Mouse (Mus musculus): ENCODE results near the gene Ccdc30. TPM values are rescaled to one million over a fixed set of nuclear protein-coding genes. Genes with fewer than 3 reads are reported as not detected.

Gene Ccdc30
- polyA plus RNA-seq, 1 experiment from 2014 or later = 26.6 TPM

GRCm38 (mm10) chr4:119398751-119399150, 16.6 kb downstream of the Ccdc30 start:
- no peak overlapping the region for H3K4me2 ChIP-seq (ENCODE audit: low read depth, low read length)
- no peaks in the 10 kb centered on the region for H3K27me3 ChIP-seq (ENCODE audit: control insufficient read depth, insufficient read depth, low read length)
- ATAC-seq (ENCODE audit: low read depth) = no peak
- no peaks in the 10 kb centered on the region for H3K9me3 ChIP-seq (ENCODE audit: control insufficient read depth, low read length)
- no peak overlapping the region for H3K9ac ChIP-seq (replicated peaks; ENCODE audit: low read depth, low read length)
- H3K4me1 ChIP-seq (ENCODE audit: control insufficient read depth, insufficient read depth, low read length) = no peaks in the 10 kb centered on the region
- H3K27ac ChIP-seq (ENCODE audit: low read depth, low read length) = no peak overlapping the region
- no peak overlapping the region for H3K4me3 ChIP-seq (ENCODE audit: low read depth, low read length)
- 83% methylated on average over 7 of the region's 7 CpGs for WGBS
- H3K36me3 ChIP-seq (ENCODE audit: control insufficient read depth, insufficient read depth, low read length) = peaks cover 13% of the 10 kb centered on the region

- Histone ChIP-seq H3K4me1 (ENCODE audit: control insufficient read depth, insufficient read depth, low read length) (no peaks in the 10 kb centered on the region), H3K27ac (ENCODE audit: low read depth, low read length) (no peak overlapping the region), H3K9me3 (ENCODE audit: control insufficient read depth, low read length) (no peaks in the 10 kb centered on the region), H3K36me3 (ENCODE audit: control insufficient read depth, insufficient read depth, low read length) (no peaks in the 10 kb centered on the region), H3K4me2 (ENCODE audit: low read depth, low read length) (no peak overlapping the region), H3K27me3 (ENCODE audit: control insufficient read depth, insufficient read depth, low read length) (no peaks in the 10 kb centered on the region), H3K9ac (replicated peaks; ENCODE audit: low read depth, low read length) (no peak overlapping the region), H3K4me3 (ENCODE audit: low read depth, low read length) (no peak overlapping the region)
- WGBS = 95% methylated on average over 1 of the region's 1 CpGs
- ATAC-seq (ENCODE audit: low read depth) = no peak
Observed at GRCm38 (mm10) chr4:119390369-119390768, 25.0 kb downstream of the Ccdc30 start.

- ATAC-seq (ENCODE audit: low read depth) = no peak
- Histone ChIP-seq H3K27ac (ENCODE audit: low read depth, low read length) (no peak overlapping the region), H3K27me3 (ENCODE audit: control insufficient read depth, insufficient read depth, low read length) (no peaks in the 10 kb centered on the region), H3K4me3 (ENCODE audit: low read depth, low read length) (no peak overlapping the region), H3K4me2 (ENCODE audit: low read depth, low read length) (no peak overlapping the region), H3K9ac (replicated peaks; ENCODE audit: low read depth, low read length) (no peak overlapping the region), H3K9me3 (ENCODE audit: control insufficient read depth, low read length) (no peaks in the 10 kb centered on the region), H3K4me1 (ENCODE audit: control insufficient read depth, insufficient read depth, low read length) (no peaks in the 10 kb centered on the region), H3K36me3 (ENCODE audit: control insufficient read depth, insufficient read depth, low read length) (no peaks in the 10 kb centered on the region)
- WGBS = 53% methylated on average over 3 of the region's 3 CpGs
Observed at GRCm38 (mm10) chr4:119389184-119389583, 26.1 kb downstream of the Ccdc30 start.

- Histone ChIP-seq H3K27me3 (ENCODE audit: control insufficient read depth, insufficient read depth, low read length) (no peaks in the 10 kb centered on the region), H3K9ac (replicated peaks; ENCODE audit: low read depth, low read length) (no peak overlapping the region), H3K27ac (ENCODE audit: low read depth, low read length) (no peak overlapping the region), H3K4me3 (ENCODE audit: low read depth, low read length) (no peak overlapping the region), H3K4me1 (ENCODE audit: control insufficient read depth, insufficient read depth, low read length) (no peaks in the 10 kb centered on the region), H3K9me3 (ENCODE audit: control insufficient read depth, low read length) (no peaks in the 10 kb centered on the region), H3K4me2 (ENCODE audit: low read depth, low read length) (no peak overlapping the region), H3K36me3 (ENCODE audit: control insufficient read depth, insufficient read depth, low read length) (no peaks in the 10 kb centered on the region)
- ATAC-seq (ENCODE audit: low read depth) = no peak
- 75% methylated on average over 7 of the region's 7 CpGs for WGBS
Observed at GRCm38 (mm10) chr4:119381471-119382190, 33.7 kb downstream of the Ccdc30 start.

GRCm38 (mm10) chr4:119369460-119369859, 45.9 kb downstream of the Ccdc30 start:
- Histone ChIP-seq H3K4me3 (ENCODE audit: low read depth, low read length) (no peak overlapping the region), H3K9me3 (ENCODE audit: control insufficient read depth, low read length) (no peaks in the 10 kb centered on the region), H3K9ac (replicated peaks; ENCODE audit: low read depth, low read length) (no peak overlapping the region), H3K4me2 (ENCODE audit: low read depth, low read length) (no peak overlapping the region), H3K27me3 (ENCODE audit: control insufficient read depth, insufficient read depth, low read length) (no peaks in the 10 kb centered on the region), H3K27ac (ENCODE audit: low read depth, low read length) (no peak overlapping the region), H3K4me1 (ENCODE audit: control insufficient read depth, insufficient read depth, low read length) (no peaks in the 10 kb centered on the region), H3K36me3 (ENCODE audit: control insufficient read depth, insufficient read depth, low read length) (no peaks in the 10 kb centered on the region)
- 83% methylated on average over 6 of the region's 6 CpGs for WGBS
- ATAC-seq (ENCODE audit: low read depth) = no peak

- Histone ChIP-seq H3K4me2 (ENCODE audit: low read depth, low read length) (no peak overlapping the region), H3K9ac (replicated peaks; ENCODE audit: low read depth, low read length) (no peak overlapping the region), H3K4me3 (ENCODE audit: low read depth, low read length) (no peak overlapping the region), H3K9me3 (ENCODE audit: control insufficient read depth, low read length) (no peaks in the 10 kb centered on the region), H3K4me1 (ENCODE audit: control insufficient read depth, insufficient read depth, low read length) (no peaks in the 10 kb centered on the region), H3K27ac (ENCODE audit: low read depth, low read length) (no peak overlapping the region), H3K27me3 (ENCODE audit: control insufficient read depth, insufficient read depth, low read length) (no peaks in the 10 kb centered on the region), H3K36me3 (ENCODE audit: control insufficient read depth, insufficient read depth, low read length) (no peaks in the 10 kb centered on the region)
- ATAC-seq (ENCODE audit: low read depth) = no peak
- WGBS = 76% methylated on average over 4 of the region's 4 CpGs
Observed at GRCm38 (mm10) chr4:119366758-119367526, 48.4 kb downstream of the Ccdc30 start.

GRCm38 (mm10) chr4:119362231-119362630, 53.1 kb downstream of the Ccdc30 start:
- no peak overlapping the region for H3K27ac ChIP-seq (ENCODE audit: low read depth, low read length)
- H3K27me3 ChIP-seq (ENCODE audit: control insufficient read depth, insufficient read depth, low read length) = no peaks in the 10 kb centered on the region
- no peak overlapping the region for H3K4me3 ChIP-seq (ENCODE audit: low read depth, low read length)
- H3K9ac ChIP-seq (replicated peaks; ENCODE audit: low read depth, low read length) = no peak overlapping the region
- H3K36me3 ChIP-seq (ENCODE audit: control insufficient read depth, insufficient read depth, low read length) = no peaks in the 10 kb centered on the region
- no peaks in the 10 kb centered on the region for H3K9me3 ChIP-seq (ENCODE audit: control insufficient read depth, low read length)
- no peak for ATAC-seq (ENCODE audit: low read depth)
- WGBS = 91% methylated on average over 3 of the region's 3 CpGs
- peaks cover 2% of the 10 kb centered on the region; the same call in 1 of the 2 replicates for H3K4me1 ChIP-seq (ENCODE audit: control insufficient read depth, insufficient read depth, low read length)
- no peak overlapping the region for H3K4me2 ChIP-seq (ENCODE audit: low read depth, low read length)

GRCm38 (mm10) chr4:119359196-119359971, 55.9 kb downstream of the Ccdc30 start:
- H3K4me2 ChIP-seq (ENCODE audit: low read depth, low read length) = peak overlapping the region; percentile 55
- peaks cover 2% of the 10 kb centered on the region; the same call in 1 of the 2 replicates for H3K4me1 ChIP-seq (ENCODE audit: control insufficient read depth, insufficient read depth, low read length)
- WGBS = 8% methylated on average over 30 of the region's 30 CpGs
- H3K36me3 ChIP-seq (ENCODE audit: control insufficient read depth, insufficient read depth, low read length) = no peaks in the 10 kb centered on the region
- H3K27me3 ChIP-seq (ENCODE audit: control insufficient read depth, insufficient read depth, low read length) = no peaks in the 10 kb centered on the region
- H3K27ac ChIP-seq (ENCODE audit: low read depth, low read length) = peak overlapping the region; percentile 75
- no peaks in the 10 kb centered on the region for H3K9me3 ChIP-seq (ENCODE audit: control insufficient read depth, low read length)
- H3K9ac ChIP-seq (replicated peaks; ENCODE audit: low read depth, low read length) = peak overlapping the region; percentile 55
- ATAC-seq (ENCODE audit: low read depth) = 0 out of 2 replicates have a peak, but pooled peaks have one; percentile 79
- peak overlapping the region; percentile 31 for H3K4me3 ChIP-seq (ENCODE audit: low read depth, low read length)

Data from neural tube, embryonic 14.5 days (tissue).